Mouse (Mus musculus): ENCODE results near the gene Cchcr1.

DNA sequence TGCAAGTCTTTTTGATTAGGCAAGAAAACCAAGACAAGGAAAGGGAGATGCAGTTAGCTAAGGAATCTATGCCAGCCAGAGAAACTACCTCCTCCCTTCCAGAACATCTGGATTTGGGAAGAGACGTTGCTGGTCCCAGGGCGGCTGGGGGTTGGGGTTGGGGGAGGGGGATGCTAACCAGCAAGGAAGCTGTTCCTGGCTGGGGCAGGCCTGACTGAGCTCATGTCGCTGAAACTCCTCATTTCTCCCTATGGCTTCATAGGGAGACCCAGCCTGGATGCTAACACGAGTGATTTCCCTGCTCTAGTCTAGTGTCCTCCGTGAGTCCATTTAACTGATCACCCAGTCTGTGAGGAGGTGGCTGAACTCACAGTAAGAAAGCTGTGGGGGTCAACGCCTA lies 14.7 kb upstream of the Cchcr1 start:
- no peak for TF ChIP-seq CTCF (IDR thresholded peaks at IDR 0.05; ENCODE audit: control insufficient read depth, insufficient read depth, low read length)
- no peak for TF ChIP-seq POLR2A (IDR thresholded peaks at IDR 0.05; ENCODE audit: borderline replicate concordance, control insufficient read depth, low read depth, low read length)

Data from bone marrow, adult 2 months (tissue).